Mouse (Mus musculus): ENCODE results near the gene Cgas. TPM values are rescaled to one million over a fixed set of nuclear protein-coding genes. Genes with fewer than 3 reads are reported as not detected.

The Cgas gene
- 0.98 and 1.4 TPM in 2 replicates for polyA plus RNA-seq (2012; rRNA removed)

DNA sequence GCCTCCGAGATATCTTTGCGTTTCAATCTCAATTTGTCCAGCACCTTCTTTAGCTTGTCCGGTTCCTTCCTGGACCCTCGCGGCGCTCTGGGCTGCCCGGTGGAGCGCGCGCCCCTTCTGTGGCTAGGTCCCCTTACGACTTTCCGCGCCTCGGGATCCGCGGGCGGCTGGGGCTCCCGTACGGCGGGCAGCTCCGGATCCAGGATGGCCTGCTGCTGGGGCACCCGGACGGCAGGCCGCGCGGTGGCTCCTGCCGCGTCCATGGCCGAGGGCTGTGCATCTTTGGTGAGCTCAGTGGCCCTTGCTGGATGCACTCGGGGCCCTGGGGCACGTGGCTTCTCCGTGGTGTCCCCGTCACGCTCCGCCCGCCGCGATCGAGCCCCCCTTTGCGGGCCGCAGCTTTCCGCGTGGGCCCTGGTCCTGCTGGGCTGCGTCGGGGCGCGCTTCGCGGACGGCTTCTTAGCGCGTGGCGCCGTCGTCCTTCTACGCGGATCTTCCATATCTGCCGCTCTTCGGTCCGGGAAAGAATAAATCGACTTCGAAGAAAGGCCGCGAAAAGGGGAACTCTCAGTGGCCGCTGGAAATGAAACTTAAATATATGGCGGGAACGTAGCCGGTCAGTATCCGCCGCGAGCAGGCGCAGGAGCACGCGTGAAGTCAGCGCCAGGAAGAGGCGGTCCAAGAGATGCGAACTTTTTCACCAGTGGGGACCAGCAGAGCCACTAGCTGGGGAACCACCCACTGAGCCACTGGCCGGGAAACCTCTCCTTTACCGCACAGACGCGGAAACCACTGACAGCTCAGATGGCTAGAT lies at the start of gene Cgas:
TSS of gene Cgas (minus strand) at position 659 of the 814 bp plus-strand sequence.

DNA sequence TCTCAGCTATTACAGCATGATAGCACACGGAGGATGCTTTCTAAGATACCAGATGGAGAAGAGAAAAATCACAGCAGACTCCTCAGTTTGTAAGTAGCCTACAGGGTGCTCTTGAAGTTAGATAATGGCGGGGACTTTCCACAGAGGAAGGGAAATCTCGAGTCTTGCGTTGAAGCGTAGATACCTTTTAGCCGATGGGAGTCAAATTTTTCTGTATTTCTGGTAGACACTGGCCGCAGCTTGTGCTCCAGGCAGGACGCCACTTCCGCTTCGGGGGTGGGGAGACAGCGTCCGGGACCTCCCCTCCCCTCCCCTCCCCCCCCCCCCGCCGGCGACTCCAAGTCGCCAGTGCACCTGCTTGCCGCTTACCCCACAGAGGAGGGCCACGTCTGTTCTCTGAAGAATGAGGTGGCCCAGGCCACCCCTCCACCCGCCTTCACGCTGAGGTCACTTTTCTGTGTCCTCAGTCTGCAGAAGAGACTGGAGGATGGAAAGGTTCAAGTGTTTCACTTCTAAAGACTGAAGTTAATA lies 45.9 kb upstream of the Cgas start, which contains the start of gene Eef1a1:
TSS of gene Eef1a1 (minus strand) at position 262 of the 531 bp plus-strand sequence.

DNA sequence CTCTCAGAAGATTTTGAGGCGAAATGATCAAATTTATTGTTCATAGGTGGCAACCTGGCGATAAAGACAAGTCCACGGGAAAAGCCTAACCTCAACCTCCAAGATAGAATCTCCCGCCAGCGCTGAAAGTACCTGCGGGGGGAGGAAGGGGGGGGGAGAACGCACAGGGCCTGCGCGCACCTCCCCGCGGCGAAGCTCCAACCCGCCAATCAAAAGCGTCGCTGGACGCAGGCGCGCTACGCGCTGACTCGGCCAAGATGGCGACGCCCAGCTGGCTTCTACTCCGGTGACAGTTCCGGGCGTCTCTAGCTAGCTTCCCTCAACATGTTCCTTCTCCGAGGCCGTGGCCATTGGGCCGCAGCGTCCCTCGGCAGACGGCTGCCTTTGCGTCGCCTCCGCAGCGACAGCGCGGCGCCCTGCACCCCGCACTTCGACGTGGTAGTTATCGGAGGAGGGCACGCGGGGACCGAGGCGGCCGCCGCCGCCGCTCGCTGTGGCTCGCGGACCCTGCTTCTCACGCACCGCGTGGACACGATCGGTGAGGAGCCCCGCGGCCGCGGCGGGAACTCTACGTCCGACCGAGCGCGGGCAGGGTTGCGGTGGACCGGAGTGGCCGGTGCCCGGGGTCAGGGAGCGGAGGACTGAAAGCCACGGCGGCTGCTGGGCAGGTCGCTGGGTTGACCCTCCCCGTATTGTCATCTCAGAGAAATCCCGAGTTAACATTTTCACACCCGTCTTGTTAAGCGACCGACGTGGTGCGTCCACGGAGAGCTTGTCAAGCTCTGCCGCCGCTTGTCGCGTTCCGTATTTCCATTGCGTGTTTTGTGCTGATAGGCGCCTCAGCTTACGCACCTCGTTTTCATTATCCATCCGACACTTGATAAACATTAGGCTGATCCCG lies 5.2 kb upstream of the Cgas start, which contains the start of the genes Mto1 and Gm17324:
TSS of gene Mto1 (plus strand) at position 236 of the 901 bp plus-strand sequence.
TSS of gene Gm17324 (minus strand) at position 814 of the 901 bp plus-strand sequence.

DNA sequence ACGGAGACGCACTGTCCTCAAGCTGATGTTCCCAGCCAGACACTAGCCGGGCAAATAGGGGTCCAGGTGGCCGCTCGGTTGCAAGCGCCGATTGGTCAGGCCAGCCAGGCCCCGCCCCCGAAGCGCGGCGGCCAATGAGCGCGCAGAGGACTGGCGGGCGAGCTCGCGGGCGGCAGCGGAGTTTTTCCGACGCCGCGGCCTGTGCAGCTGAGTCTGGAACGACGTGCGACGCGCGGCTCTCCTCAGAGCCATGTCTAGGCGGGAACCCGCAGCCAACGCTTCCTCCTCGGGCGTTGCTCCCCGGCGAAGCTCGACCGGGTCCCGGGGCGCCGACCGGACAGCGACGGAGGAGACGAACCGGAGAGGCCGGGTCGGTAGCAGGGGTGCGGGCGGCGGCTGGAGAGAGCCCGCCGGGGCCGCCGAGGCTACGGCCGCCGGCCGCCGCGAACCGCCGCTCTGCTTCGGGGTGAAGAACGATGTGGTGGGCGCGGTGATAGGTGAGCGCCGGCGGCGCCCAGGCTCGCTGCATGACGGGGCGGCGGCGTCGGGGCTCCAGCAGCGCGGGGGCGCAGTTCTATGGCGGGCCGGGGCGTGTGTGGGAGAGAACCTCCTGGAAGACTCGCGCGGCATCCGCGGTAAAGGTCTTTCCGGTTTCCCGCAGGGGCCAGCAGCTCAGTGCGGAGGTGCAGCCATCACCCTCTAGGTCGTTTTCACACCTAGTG lies 47.2 kb downstream of the Cgas start, which contains the start of gene Ddx43:
TSS of gene Ddx43 (plus strand) at position 148 of the 722 bp plus-strand sequence.

Other genes starting within 250 kb of the Cgas start
- 0.05 and 0.07 TPM in 2 replicates for gene Gsta1, start 212.6 kb downstream of the Cgas start, polyA plus RNA-seq (2012; rRNA removed)
- gene Gm3776, start 186.1 kb downstream of the Cgas start, polyA plus RNA-seq (2012; rRNA removed), result not detected in 2 replicates
- gene Gm10639, start 153.3 kb downstream of the Cgas start, polyA plus RNA-seq (2012; rRNA removed), result 0.03 TPM in 1 of 2 replicates, not detected in the other
- gene Omt2a, start 128.4 kb downstream of the Cgas start, polyA plus RNA-seq (2012; rRNA removed), result not detected in 2 replicates
- gene Omt2b, start 115.6 kb downstream of the Cgas start, polyA plus RNA-seq (2012; rRNA removed), result not detected in 2 replicates
- 0.09 and 0.16 TPM in 2 replicates for gene Gsta2, start 87.4 kb downstream of the Cgas start, polyA plus RNA-seq (2012; rRNA removed)
- not detected in 2 replicates for gene Dppa5a, start 75.1 kb downstream of the Cgas start, polyA plus RNA-seq (2012; rRNA removed)
- gene Ooep, start 64.5 kb downstream of the Cgas start, polyA plus RNA-seq (2012; rRNA removed), result not detected in 2 replicates
- gene Ddx43, start 47.5 kb downstream of the Cgas start, polyA plus RNA-seq (2012; rRNA removed), result 0.02 and 0.06 TPM in 2 replicates
- 14.2 and 14.6 TPM in 2 replicates for gene Mto1, start 5.0 kb upstream of the Cgas start, polyA plus RNA-seq (2012; rRNA removed)
- gene Gm17324, start 5.5 kb upstream of the Cgas start, polyA plus RNA-seq (2012; rRNA removed), result 0.15 and 0.18 TPM in 2 replicates
- gene Eef1a1, start 45.9 kb upstream of the Cgas start, polyA plus RNA-seq (2012; rRNA removed), result 4,310 and 4,502 TPM in 2 replicates
- gene Slc17a5, start 144.8 kb upstream of the Cgas start, polyA plus RNA-seq (2012; rRNA removed), result 2.0 and 2.4 TPM in 2 replicates
- 0.07 and 0.14 TPM in 2 replicates for gene Cd109, start 172.3 kb upstream of the Cgas start, polyA plus RNA-seq (2012; rRNA removed)

Measured in liver, embryonic 14 days (tissue).